Mouse (Mus musculus): Measurements from ENCODE around the gene Lifr.

GRCm38 (mm10) chr15:7213683-7214082 lies 123.3 kb downstream of the Lifr start:
- no peak for TF ChIP-seq CTCF (IDR thresholded peaks at IDR 0.05; ENCODE audit: low read depth)
- TF ChIP-seq EP300 (IDR thresholded peaks at IDR 0.05; ENCODE audit: low read depth) = no peak
